10 mouse cellular contexts compared by ENCODE assay signal in genomic region chr11:43399297-43399696, GRCm38 (mm10). TPM values are rescaled to one million over a fixed set of nuclear protein-coding genes. Genes with fewer than 3 reads are reported as not detected.
DNase-seq lines count a peak whose midpoint lies in the region; ATAC-seq and TF ChIP-seq lines count a peak whose summit lies in the region.
"Had no signal": no experiment of that assay in that cellular context is flagged by ENCODE, and none has a peak within 500 bp of the region (broad histone marks: within the 10 kb centered on the region; RNA-seq: fewer than 3 reads in every experiment).

No protein-coding gene starts in this region.

- H3K27me3 ChIP-seq in embryonic facial prominence, embryonic 10.5 days (replicated peaks; ENCODE audit: low read depth, poor library complexity, severe bottlenecking) = no peaks in the 10 kb centered on the region
- H3K27me3 ChIP-seq in lung, postnatal 0 days (replicated peaks; ENCODE audit: insufficient read depth, low read length) = no peaks in the 10 kb centered on the region
- H3K27me3 ChIP-seq: embryonic facial prominence, embryonic 12.5 days had no signal

- H3K4me1 ChIP-seq in embryonic facial prominence, embryonic 10.5 days = no peaks in the 10 kb centered on the region
- H3K4me1 ChIP-seq in lung, postnatal 0 days (ENCODE audit: insufficient read depth, low read depth, low read length) = no peaks in the 10 kb centered on the region
- H3K4me1 ChIP-seq: embryonic facial prominence, embryonic 12.5 days had no signal

- H3K9ac ChIP-seq in lung, postnatal 0 days (replicated peaks; ENCODE audit: low read depth) = no peak overlapping the region
- H3K9ac ChIP-seq: embryonic facial prominence, embryonic 12.5 days had no signal

- peak; percentile 43; the same call in 1 of the 2 replicates for ATAC-seq in lung, postnatal 0 days

- no peak overlapping the region for H3K27ac ChIP-seq in layer of hippocampus, adult 2 months
- H3K27ac ChIP-seq in embryonic facial prominence, embryonic 10.5 days (replicated peaks) = no peak overlapping the region
- no peak overlapping the region for H3K27ac ChIP-seq in lung, postnatal 0 days (ENCODE audit: low read length)
- H3K27ac ChIP-seq: embryonic facial prominence, embryonic 12.5 days had no signal

- no peaks in the 10 kb centered on the region for H3K36me3 ChIP-seq in embryonic facial prominence, embryonic 10.5 days (replicated peaks)
- H3K36me3 ChIP-seq in lung, postnatal 0 days (ENCODE audit: insufficient read depth, low read length) = no peaks in the 10 kb centered on the region
- H3K36me3 ChIP-seq: embryonic facial prominence, embryonic 12.5 days had no signal

- no peak overlapping the region for H3K4me3 ChIP-seq in layer of hippocampus, adult 2 months
- no peak overlapping the region for H3K4me3 ChIP-seq in embryonic facial prominence, embryonic 10.5 days
- no peak overlapping the region for H3K4me3 ChIP-seq in lung, postnatal 0 days (ENCODE audit: low read depth, low read length)
- H3K4me3 ChIP-seq: embryonic facial prominence, embryonic 12.5 days had no signal

- no peak overlapping the region for H3K4me2 ChIP-seq in lung, postnatal 0 days (replicated peaks; ENCODE audit: low read depth, low read length)
- H3K4me2 ChIP-seq: embryonic facial prominence, embryonic 12.5 days had no signal

- no peak for DNase-seq in layer of hippocampus, adult 2 months (ENCODE audit: low spot score in 2 of 2)
- no peak for DNase-seq in layer of hippocampus, adult 8-10 months (ENCODE audit: low spot score in 2 of 2)
- peak; percentile 15 for DNase-seq in NIH3T3 (ENCODE audit: low read depth)
- DNase-seq in embryonic facial prominence, embryonic 10.5 days (ENCODE audit: low spot score) = peak; percentile 8
- peak; percentile 25 for DNase-seq in lung, postnatal 0 days (ENCODE audit: low spot score)
- no peak for DNase-seq in cerebellum, adult 9-10 months
- DNase-seq in neural tube, embryonic 10.5 days (ENCODE audit: extremely low spot score, low spot score) = no peak
- DNase-seq in cerebellum, adult 18-20 months = no peak
- DNase-seq: right cerebral cortex, postnatal 4 days had no signal

- no peak for TF ChIP-seq EP300 in lung, postnatal 0 days (IDR thresholded peaks at IDR 0.05)

- H3K9me3 ChIP-seq in embryonic facial prominence, embryonic 10.5 days = no peaks in the 10 kb centered on the region
- H3K9me3 ChIP-seq in lung, postnatal 0 days (ENCODE audit: low read length) = no peaks in the 10 kb centered on the region
- H3K9me3 ChIP-seq: embryonic facial prominence, embryonic 12.5 days had no signal

- peak; percentile 64 for TF ChIP-seq CTCF in layer of hippocampus, adult 2 months (conservative IDR thresholded peaks at IDR 0.05)
- peak; percentile 58 for TF ChIP-seq CTCF in lung, postnatal 0 days (IDR thresholded peaks at IDR 0.05)

- 36% methylated on average over 4 of the region's 4 CpGs for WGBS in embryonic facial prominence, embryonic 10.5 days
- WGBS in lung, postnatal 0 days = 40% methylated on average over 4 of the region's 4 CpGs

RNA-seq across cellular contexts. Expression of gene Pttg1, which starts 26.8 kb away (rescaled TPM):
- 10 to 100 TPM; 23.5 to 28.6 TPM for total RNA-seq in layer of hippocampus, adult 2 months (2021)
- total RNA-seq in layer of hippocampus, adult 8-10 months (2022) = 10 to 100 TPM; 26.2 to 36.5 (median 28.3) TPM
- polyA plus RNA-seq in embryonic facial prominence, embryonic 10.5 days (2016; fragmentation: Nextera tagmentation; extraction: Ambion mirVana) = 98.5 and 99.8 TPM in 2 replicates
- 124 and 130 TPM in 2 replicates for polyA plus RNA-seq in lung, postnatal 0 days (2015; fragmentation: Nextera tagmentation; extraction: Ambion mirVana)

RNA-seq across cellular contexts. Expression of gene Slu7, which starts 34.2 kb away (rescaled TPM):
- total RNA-seq in layer of hippocampus, adult 2 months (2021) = 10 to 100 TPM; 54.2 to 54.9 TPM
- total RNA-seq in layer of hippocampus, adult 8-10 months (2022) = 10 to 100 TPM; 42.3 to 55.9 (median 51.1) TPM
- 48.5 and 56.7 TPM in 2 replicates for polyA plus RNA-seq in embryonic facial prominence, embryonic 10.5 days (2016; fragmentation: Nextera tagmentation; extraction: Ambion mirVana)
- polyA plus RNA-seq in lung, postnatal 0 days (2015; fragmentation: Nextera tagmentation; extraction: Ambion mirVana) = 52.8 and 56.0 TPM in 2 replicates

Comparison
In these comparisons a context has a peak if more than half of its experiments do, and no peak if none do; other contexts are left out.
1. DNase-seq: peak in NIH3T3 (single experiment), embryonic facial prominence, embryonic 10.5 days (single experiment) and lung, postnatal 0 days (single experiment); none in layer of hippocampus, adult 2 months (0 of 2), layer of hippocampus, adult 8-10 months (0 of 2), cerebellum, adult 9-10 months (single experiment), neural tube, embryonic 10.5 days (single experiment) and cerebellum, adult 18-20 months (0 of 2).